Mouse (Mus musculus) small intestine, adult 2 months (tissue): ENCODE results near the gene Cdc123. TPM values are rescaled to one million over a fixed set of nuclear protein-coding genes. Genes with fewer than 3 reads are reported as not detected.

Source experiments
- H3K27ac ChIP-seq: fragments of 200-500 bp; 2 replicates; pipeline ENCODE4 v1.5.1; 2012; ENCODE audit warnings: low read depth, low read length, control low read depth, inconsistent platforms; ENCODE audit not compliant: insufficient read depth
- H3K27me3 ChIP-seq: fragments of 200-500 bp; 2 replicates; pipeline ENCODE4 v1.6.1; 2012; ENCODE audit warnings: mild to moderate bottlenecking, moderate library complexity, low read length, inconsistent platforms; ENCODE audit not compliant: control insufficient read depth, insufficient read depth
- H3K36me3 ChIP-seq: fragments of 200-500 bp; 2 replicates; pipeline ENCODE4 v1.6.1; 2012; ENCODE audit warnings: mild to moderate bottlenecking, low read length, control low read depth, inconsistent platforms; ENCODE audit not compliant: control insufficient read depth, insufficient read depth
- H3K4me1 ChIP-seq: fragments of 200-500 bp; 2 replicates; pipeline ENCODE4 v1.6.1; 2012; ENCODE audit warnings: low read length, inconsistent platforms, mixed read lengths; ENCODE audit not compliant: control insufficient read depth, insufficient read depth, insufficient read length
- H3K4me3 ChIP-seq: fragments of 200-500 bp; 2 replicates; pipeline ENCODE4 v1.5.1; 2012; ENCODE audit warnings: low read depth, mild to moderate bottlenecking, control low read depth, inconsistent platforms, low read length, moderate library complexity
- CTCF ChIP-seq: fragments of 200-500 bp; IDR thresholded peaks from 2 replicates; pipeline ENCODE4 v1.5.1; 2012; ENCODE audit warnings: low read depth, mild to moderate bottlenecking, control low read depth, inconsistent platforms, low read length, moderate library complexity, mixed read lengths; ENCODE audit not compliant: insufficient replicate concordance, insufficient read length; ENCODE audit errors: extremely low read depth
- POLR2A ChIP-seq: fragments of 200-500 bp; IDR thresholded peaks from 2 replicates; pipeline ENCODE4 v1.6.1; 2012; ENCODE audit warnings: low read depth, mild to moderate bottlenecking, control low read depth, inconsistent platforms, low read length, moderate library complexity
- WGBS: fragments of 180-500 bp; shearing (Covaris S2); methylation state at CpG from one replicate; pipeline ENCODE4 v1.1.7; 2018; 5-methylcytosine and 5-hydroxymethylcytosine counted together
- polyA plus RNA-seq: library from polyadenylated mRNA; depleted of rRNA; stranded (reverse); fragments of >200 nt; gene quantifications from 2 replicates; pipeline ENCODE4 v1.2.3, GENCODE M21; 2012; rRNA removed

The Cdc123 gene
- 21.4 and 39.4 TPM in 2 replicates for polyA plus RNA-seq

GRCm38 (mm10) chr2:5844873-5845631 is at the start of gene Cdc123, which contains the start of gene Nudt5:
Gene Cdc123 (minus strand): TSS chr2:5845164.
Gene Nudt5 (plus strand): TSS chr2:5845019.
- H3K4me3 ChIP-seq = peak within 1 kb of the TSS; percentile 92
- peak within 1 kb of the TSS; percentile 76 for H3K27ac ChIP-seq
- no peaks in the 10 kb centered on the region; the same call in 1 of the 2 replicates for H3K4me1 ChIP-seq
- WGBS = under 1% methylated on average over 53 of the region's 53 CpGs
- H3K27me3 ChIP-seq = no peaks in the 10 kb centered on the region
- H3K36me3 ChIP-seq = peaks cover 12% of the 10 kb centered on the region
- peak; percentile 69; the same call in 1 of the 2 replicates for TF ChIP-seq POLR2A
- TF ChIP-seq CTCF = peak; percentile 68

GRCm38 (mm10) chr2:5894296-5894695 is 49.3 kb upstream of the Cdc123 start:
- TF ChIP-seq CTCF (no peak), POLR2A (no peak)
- WGBS = 15% methylated on average over 11 of the region's 11 CpGs
- H3K36me3 ChIP-seq = peaks cover 12% of the 10 kb centered on the region
- H3K27me3 ChIP-seq = no peaks in the 10 kb centered on the region
- H3K27ac ChIP-seq = no peak overlapping the region
- H3K4me1 ChIP-seq = 0 out of 2 replicates have a peak, but pooled peaks cover 1% of the 10 kb centered on the region
- peak overlapping the region; percentile 32; the same call in 1 of the 2 replicates for H3K4me3 ChIP-seq

- Histone ChIP-seq H3K36me3 (peaks cover 40% of the 10 kb centered on the region), H3K4me3 (no peak overlapping the region), H3K27ac (no peak overlapping the region), H3K27me3 (no peaks in the 10 kb centered on the region), H3K4me1 (0 out of 2 replicates have a peak, but pooled peaks cover 1% of the 10 kb centered on the region)
- TF ChIP-seq POLR2A = no peak
- no peak for TF ChIP-seq CTCF
- 72% methylated on average over 2 of the region's 2 CpGs for WGBS
These were observed 44.4 kb upstream of the Cdc123 start for GRCm38 (mm10) chr2:5889412-5889811.

- Histone ChIP-seq H3K4me3 (no peak overlapping the region), H3K27ac (no peak overlapping the region), H3K27me3 (no peaks in the 10 kb centered on the region), H3K36me3 (peaks cover 41% of the 10 kb centered on the region), H3K4me1 (0 out of 2 replicates have a peak, but pooled peaks cover 1% of the 10 kb centered on the region)
- WGBS = 83% methylated on average over 5 of the region's 5 CpGs
- TF ChIP-seq CTCF (no peak), POLR2A (no peak)
These were observed 43.9 kb upstream of the Cdc123 start for GRCm38 (mm10) chr2:5888865-5889264.

GRCm38 (mm10) chr2:5877446-5877845 is 32.5 kb upstream of the Cdc123 start:
- H3K36me3 ChIP-seq = peaks cover 37% of the 10 kb centered on the region
- 44% methylated on average over 3 of the region's 3 CpGs for WGBS
- H3K27me3 ChIP-seq = no peaks in the 10 kb centered on the region
- H3K4me3 ChIP-seq = no peak overlapping the region
- H3K4me1 ChIP-seq = no peaks in the 10 kb centered on the region
- H3K27ac ChIP-seq = no peak overlapping the region
- no peak for TF ChIP-seq CTCF
- TF ChIP-seq POLR2A = no peak

- Histone ChIP-seq H3K27ac (no peak overlapping the region), H3K36me3 (peaks cover 47% of the 10 kb centered on the region), H3K4me3 (no peak overlapping the region), H3K27me3 (no peaks in the 10 kb centered on the region), H3K4me1 (no peaks in the 10 kb centered on the region)
- TF ChIP-seq CTCF (no peak), POLR2A (no peak)
- WGBS = 90% methylated on average over 5 of the region's 5 CpGs
These were observed 24.8 kb upstream of the Cdc123 start for GRCm38 (mm10) chr2:5869746-5870145.

- TF ChIP-seq CTCF (no peak), POLR2A (no peak)
- no peak overlapping the region for H3K4me3 ChIP-seq
- H3K27ac ChIP-seq = no peak overlapping the region
- no peaks in the 10 kb centered on the region for H3K4me1 ChIP-seq
- whole genome bisulfite sequencing = 71% methylated on average over 2 of the region's 2 CpGs
- peaks cover 48% of the 10 kb centered on the region for H3K36me3 ChIP-seq
- H3K27me3 ChIP-seq = no peaks in the 10 kb centered on the region
These were observed 22.7 kb upstream of the Cdc123 start for GRCm38 (mm10) chr2:5867681-5868080.
